Comparison of ENCODE assay signal across 16 mouse cellular contexts in the genomic region with DNA sequence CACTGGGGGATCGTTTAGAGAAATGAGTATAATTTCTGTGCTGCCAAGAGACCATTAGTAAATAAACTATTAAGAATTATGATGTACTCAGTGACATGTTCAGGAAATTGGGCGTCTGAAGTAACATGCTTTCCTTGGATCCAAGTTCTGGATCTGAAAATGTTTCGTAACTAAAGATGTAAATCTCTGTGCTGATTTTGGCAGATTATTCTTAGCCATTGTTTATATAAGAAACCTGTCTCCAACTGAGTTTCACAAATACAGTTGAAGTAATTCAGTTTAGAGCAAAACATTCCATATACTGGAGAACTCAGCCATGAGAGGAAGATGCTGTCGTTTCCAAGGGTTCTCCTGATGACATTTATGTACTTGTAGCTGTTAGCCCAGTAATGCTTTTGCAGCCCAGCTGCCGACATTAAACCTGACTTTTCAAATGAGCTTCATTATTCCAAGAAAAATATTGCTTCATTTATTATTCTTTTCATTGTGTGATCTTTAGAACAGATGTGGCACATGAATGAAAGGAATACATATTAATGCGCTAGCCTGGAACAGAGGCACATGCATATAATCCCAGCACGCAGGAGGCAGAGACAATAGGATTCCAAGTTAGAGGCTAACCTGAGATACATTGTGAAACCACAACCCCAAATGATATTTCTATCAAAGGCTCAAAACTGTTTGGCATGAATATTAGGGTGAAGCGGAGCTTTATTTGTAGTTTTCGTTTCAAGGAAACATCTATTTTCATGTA.
DNase-seq lines count a peak whose midpoint lies in the region; ATAC-seq and TF ChIP-seq lines count a peak whose summit lies in the region.
"Had no signal": no experiment of that assay in that cellular context is flagged by ENCODE, and none has a peak within 500 bp of the region (broad histone marks: within the 10 kb centered on the region; RNA-seq: fewer than 3 reads in every experiment).

No protein-coding gene starts in this region.

- no peak overlapping the region for H3K4me2 ChIP-seq in hindbrain, embryonic 14.5 days (replicated peaks)
- no peak overlapping the region for H3K4me2 ChIP-seq in hindbrain, embryonic 16.5 days (ENCODE audit: low read length)
- H3K4me2 ChIP-seq in lung, embryonic 14.5 days, result no peak overlapping the region
- no peak overlapping the region for H3K4me2 ChIP-seq in limb, embryonic 15.5 days
- H3K4me2 ChIP-seq: heart, embryonic 13.5 days; liver, embryonic 12.5 days had no signal

- H3K36me3 ChIP-seq in hindbrain, embryonic 14.5 days (replicated peaks; ENCODE audit: control insufficient read depth, insufficient read depth), result no peaks in the 10 kb centered on the region
- no peaks in the 10 kb centered on the region for H3K36me3 ChIP-seq in hindbrain, embryonic 16.5 days (ENCODE audit: control insufficient read depth, insufficient read depth, low read length)
- no peaks in the 10 kb centered on the region for H3K36me3 ChIP-seq in lung, embryonic 14.5 days (ENCODE audit: insufficient read depth)
- no peaks in the 10 kb centered on the region for H3K36me3 ChIP-seq in limb, embryonic 15.5 days
- H3K36me3 ChIP-seq: heart, embryonic 13.5 days; liver, embryonic 12.5 days had no signal

- TF ChIP-seq POLR2A in brain, embryonic 14.5 days (IDR thresholded peaks at IDR 0.05; ENCODE audit: borderline replicate concordance, extremely low read depth, insufficient read depth, insufficient read length, poor library complexity, severe bottlenecking), result no peak

- H3K27ac ChIP-seq in hindbrain, embryonic 14.5 days, result no peak overlapping the region
- no peak overlapping the region for H3K27ac ChIP-seq in hindbrain, embryonic 16.5 days (ENCODE audit: low read depth, low read length)
- no peak overlapping the region for H3K27ac ChIP-seq in lung, embryonic 14.5 days (ENCODE audit: low read depth)
- no peak overlapping the region for H3K27ac ChIP-seq in limb, embryonic 15.5 days
- H3K27ac ChIP-seq: heart, embryonic 13.5 days; liver, embryonic 12.5 days had no signal

- H3K9me3 ChIP-seq in hindbrain, embryonic 14.5 days (ENCODE audit: control insufficient read depth, low read length), result no peaks in the 10 kb centered on the region
- no peaks in the 10 kb centered on the region for H3K9me3 ChIP-seq in hindbrain, embryonic 16.5 days (ENCODE audit: control insufficient read depth, low read length)
- H3K9me3 ChIP-seq in lung, embryonic 14.5 days (ENCODE audit: low read depth, low read length), result no peaks in the 10 kb centered on the region
- no peaks in the 10 kb centered on the region for H3K9me3 ChIP-seq in limb, embryonic 15.5 days
- H3K9me3 ChIP-seq: heart, embryonic 13.5 days; liver, embryonic 12.5 days had no signal

- ATAC-seq in hindbrain, embryonic 14.5 days (ENCODE audit: low FRiP score), result no peak
- no peak for ATAC-seq in hindbrain, embryonic 16.5 days
- no peak; the same call in 1 of the 2 replicates for ATAC-seq in lung, embryonic 14.5 days (ENCODE audit: insufficient read depth)
- ATAC-seq in limb, embryonic 15.5 days (ENCODE audit: insufficient number of reproducible peaks, low FRiP score, low TSS enrichment, low read depth), result peak; percentile 40; the same call in 1 of the 2 replicates
- ATAC-seq: liver, embryonic 12.5 days had no signal

- TF ChIP-seq CTCF in lung, embryonic 14.5 days (IDR thresholded peaks at IDR 0.05; ENCODE audit: low read depth), result no peak
- TF ChIP-seq CTCF in brain, embryonic 14.5 days (IDR thresholded peaks at IDR 0.05; ENCODE audit: borderline replicate concordance, extremely low read depth, insufficient read depth, insufficient read length), result no peak

- DNase-seq in hindbrain, embryonic 14.5 days (ENCODE audit: low spot score), result peak; percentile 25
- DNase-seq in lung, embryonic 14.5 days, result peak; percentile 31
- no peak for DNase-seq in lung, postnatal 25 days (ENCODE audit: low spot score)
- DNase-seq in brain, embryonic 14.5 days (ENCODE audit: low read depth), result peak; percentile 44
- DNase-seq in spleen, postnatal 10 days (ENCODE audit: low spot score in 2 of 2), result no peak
- DNase-seq: cerebellum, adult 11 months; cerebellum, postnatal 25 days; gastrocnemius, postnatal 36 days; heart, postnatal 4 days; layer of hippocampus, adult 9-11 months; lung, postnatal 14 days; right cerebral cortex, postnatal 14 days had no signal

- H3K4me1 ChIP-seq in hindbrain, embryonic 14.5 days (replicated peaks; ENCODE audit: control insufficient read depth, insufficient read depth, low read length), result no peaks in the 10 kb centered on the region
- no peaks in the 10 kb centered on the region for H3K4me1 ChIP-seq in hindbrain, embryonic 16.5 days (ENCODE audit: control insufficient read depth, insufficient read depth, low read depth, low read length)
- no peaks in the 10 kb centered on the region for H3K4me1 ChIP-seq in lung, embryonic 14.5 days (ENCODE audit: insufficient read depth)
- H3K4me1 ChIP-seq in limb, embryonic 15.5 days, result no peaks in the 10 kb centered on the region
- H3K4me1 ChIP-seq: heart, embryonic 13.5 days; liver, embryonic 12.5 days had no signal

- no peak overlapping the region for H3K4me3 ChIP-seq in hindbrain, embryonic 14.5 days (replicated peaks; ENCODE audit: low read length)
- no peak overlapping the region for H3K4me3 ChIP-seq in hindbrain, embryonic 16.5 days (ENCODE audit: low read length)
- no peak overlapping the region for H3K4me3 ChIP-seq in lung, embryonic 14.5 days (ENCODE audit: low read depth, low read length)
- H3K4me3 ChIP-seq in limb, embryonic 15.5 days, result no peak overlapping the region
- H3K4me3 ChIP-seq: heart, embryonic 13.5 days; liver, embryonic 12.5 days had no signal

- no peak overlapping the region for H3K9ac ChIP-seq in hindbrain, embryonic 14.5 days
- no peak overlapping the region for H3K9ac ChIP-seq in hindbrain, embryonic 16.5 days (ENCODE audit: low read depth, low read length)
- no peak overlapping the region for H3K9ac ChIP-seq in lung, embryonic 14.5 days
- no peak overlapping the region for H3K9ac ChIP-seq in limb, embryonic 15.5 days
- H3K9ac ChIP-seq: heart, embryonic 13.5 days; liver, embryonic 12.5 days had no signal

- H3K27me3 ChIP-seq in hindbrain, embryonic 14.5 days (ENCODE audit: control insufficient read depth, insufficient read depth, low read length), result no peaks in the 10 kb centered on the region
- no peaks in the 10 kb centered on the region for H3K27me3 ChIP-seq in hindbrain, embryonic 16.5 days (replicated peaks; ENCODE audit: control insufficient read depth, insufficient read depth, low read length)
- no peaks in the 10 kb centered on the region for H3K27me3 ChIP-seq in lung, embryonic 14.5 days (ENCODE audit: insufficient read depth, low read length)
- no peaks in the 10 kb centered on the region for H3K27me3 ChIP-seq in limb, embryonic 15.5 days
- H3K27me3 ChIP-seq: heart, embryonic 13.5 days; liver, embryonic 12.5 days had no signal

- WGBS in hindbrain, embryonic 14.5 days, result 53% methylated on average over 9 of the region's 9 CpGs
- WGBS in hindbrain, embryonic 16.5 days, result 62% methylated on average over 9 of the region's 9 CpGs
- WGBS in lung, embryonic 14.5 days, result 60% methylated on average over 9 of the region's 9 CpGs
- WGBS in limb, embryonic 15.5 days, result 64% methylated on average over 9 of the region's 9 CpGs

Comparison
In these comparisons a context has a peak if more than half of its experiments do, and no peak if none do; other contexts are left out.
1. DNase-seq: peak in hindbrain, embryonic 14.5 days (single experiment), lung, embryonic 14.5 days (single experiment) and brain, embryonic 14.5 days (single experiment); none in lung, postnatal 25 days (single experiment) and spleen, postnatal 10 days (0 of 2).